Mouse (Mus musculus): Measurements from ENCODE around the gene BC107364.

DNA sequence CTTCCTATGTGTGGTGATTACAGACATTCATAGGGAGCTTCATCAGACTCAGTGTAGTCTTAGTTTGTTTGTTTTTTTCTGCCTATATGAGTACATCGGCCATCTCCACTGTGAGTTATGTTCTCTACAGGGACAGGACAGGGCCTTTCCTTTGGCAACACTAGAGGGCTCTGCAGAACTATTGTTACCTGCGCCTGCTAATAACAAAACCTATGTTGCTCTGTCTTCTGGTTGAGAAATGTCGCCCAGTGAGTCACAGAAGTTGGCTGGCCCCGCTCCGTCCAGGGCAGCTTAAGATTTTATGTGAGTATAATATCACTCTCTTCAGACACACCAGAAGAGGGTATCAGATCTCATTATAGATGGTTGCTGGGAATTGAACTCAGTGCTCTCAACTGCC lies 41.1 kb downstream of the BC107364 start:
- TF ChIP-seq CTCF (IDR thresholded peaks at IDR 0.05; ENCODE audit: borderline replicate concordance, control insufficient read depth, extremely low read depth, insufficient read depth, low read length, poor library complexity) (no peak), POLR2A (IDR thresholded peaks at IDR 0.05; ENCODE audit: control insufficient read depth, extremely low read depth, insufficient read depth, low read length, poor library complexity) (no peak)

All from thymus, adult 2 months (tissue).